Mouse (Mus musculus) liver (tissue): ENCODE measurements at regions not wholly inside any gene's neighbourhood (a gene's known extent, or its start where the extent isn't known, plus 50 kb on each side); places are given as distances from the start of the nearest gene placed in this dataset.

ENCODE experiments used
- DNase-seq: peaks from one replicate; pipeline ENCODE4 v3.0.0-alpha.2; 2020; ENCODE audit warnings: mixed read lengths

- no peak for DNase-seq
Observed at GRCm38 (mm10) chr13:37503898-37504297, 158.9 kb downstream of the Ly86 start.

- DNase-seq: no peak
Observed at GRCm38 (mm10) chr13:37504373-37504772, 159.4 kb downstream of the Ly86 start.

GRCm38 (mm10) chr13:37505617-37506016 lies 160.6 kb downstream of the Ly86 start:
- DNase-seq: no peak

- peak; percentile 17 for DNase-seq
Observed at GRCm38 (mm10) chr13:37506046-37506445, 161.0 kb downstream of the Ly86 start.

GRCm38 (mm10) chr13:37506701-37507100 lies 161.7 kb downstream of the Ly86 start:
- DNase-seq: no peak

- DNase-seq: no peak
Observed at GRCm38 (mm10) chr13:37507146-37507545, 162.1 kb downstream of the Ly86 start.

GRCm38 (mm10) chr13:37508385-37509351 lies 163.7 kb downstream of the Ly86 start:
- peak; percentile 30 for DNase-seq

GRCm38 (mm10) chr13:37509352-37509851 lies 164.4 kb downstream of the Ly86 start:
- peak; percentile 70 for DNase-seq

- DNase-seq: no peak
Observed at GRCm38 (mm10) chr13:37510511-37510910, 165.5 kb downstream of the Ly86 start.

- DNase-seq: no peak
Observed at GRCm38 (mm10) chr13:37511006-37511405, 166.0 kb downstream of the Ly86 start.

- no peak for DNase-seq
Observed at GRCm38 (mm10) chr13:37511406-37511805, 166.4 kb downstream of the Ly86 start.

- no peak for DNase-seq
Observed at GRCm38 (mm10) chr13:37512781-37513180, 167.8 kb downstream of the Ly86 start.

GRCm38 (mm10) chr13:37513206-37513904 lies 168.3 kb downstream of the Ly86 start:
- DNase-seq: no peak

- peak; percentile 43 for DNase-seq
Observed at GRCm38 (mm10) chr13:37513905-37514607, 169.0 kb downstream of the Ly86 start.

GRCm38 (mm10) chr13:37514641-37515305 lies 169.8 kb downstream of the Ly86 start:
- no peak for DNase-seq

GRCm38 (mm10) chr13:37517055-37517807 lies 172.2 kb downstream of the Ly86 start:
- no peak for DNase-seq

GRCm38 (mm10) chr13:37519948-37520347 lies 174.9 kb downstream of the Ly86 start:
- DNase-seq: no peak

GRCm38 (mm10) chr13:37525097-37525726 lies 180.2 kb downstream of the Ly86 start:
- no peak for DNase-seq

GRCm38 (mm10) chr13:37526102-37526501 lies 181.1 kb downstream of the Ly86 start:
- DNase-seq: no peak

GRCm38 (mm10) chr13:37528380-37528779 lies 183.4 kb downstream of the Ly86 start:
- no peak for DNase-seq

GRCm38 (mm10) chr13:37528876-37529275 lies 183.9 kb downstream of the Ly86 start:
- DNase-seq: no peak
